Mouse (Mus musculus): ENCODE measurements around the gene A930018P22Rik.

The A930018P22Rik gene

DNA sequence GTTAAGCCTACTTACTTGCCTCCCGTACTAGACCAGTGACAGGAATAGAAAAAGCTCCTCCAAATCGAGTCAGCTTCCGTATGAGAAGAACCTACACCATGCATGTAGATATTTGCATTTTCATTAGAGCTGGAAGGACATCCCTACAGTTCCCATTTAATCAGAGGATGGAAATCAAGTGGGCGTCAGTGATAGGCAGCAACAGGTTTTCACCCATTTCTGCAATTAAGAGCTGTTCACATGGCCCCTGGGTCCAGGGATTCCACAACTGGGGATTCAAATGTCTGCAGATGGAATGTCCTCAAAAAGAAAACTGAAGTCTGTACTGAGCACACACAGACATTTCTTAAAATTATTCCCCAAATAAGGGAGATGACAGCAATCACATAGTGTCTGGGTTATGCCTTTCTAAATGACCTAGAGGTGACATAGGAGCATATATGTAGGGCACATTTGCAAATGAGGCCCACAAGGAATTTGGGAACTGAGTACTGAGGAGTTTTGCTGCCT lies 41.5 kb downstream of the A930018P22Rik start:
- DNase-seq, result no peak

DNA sequence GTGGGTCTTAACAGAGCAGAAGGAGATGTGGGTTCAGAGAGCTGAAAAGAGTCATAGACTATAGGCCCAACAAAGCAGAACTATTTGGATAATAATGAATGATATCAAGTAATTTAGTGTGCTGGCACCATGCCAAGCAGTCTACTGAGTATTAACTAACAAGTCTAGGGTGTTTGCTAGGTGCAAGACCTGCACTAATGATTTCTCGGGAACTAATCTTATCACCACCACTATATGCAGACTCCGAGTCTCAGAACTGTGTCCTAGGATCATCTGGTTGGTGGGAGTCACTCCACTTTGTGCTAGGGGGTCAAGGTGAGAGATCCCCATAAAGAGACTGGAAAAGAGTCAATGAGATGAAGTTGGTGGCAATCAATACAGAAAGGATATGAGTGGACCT lies 43.1 kb downstream of the A930018P22Rik start:
- DNase-seq, result no peak

DNA sequence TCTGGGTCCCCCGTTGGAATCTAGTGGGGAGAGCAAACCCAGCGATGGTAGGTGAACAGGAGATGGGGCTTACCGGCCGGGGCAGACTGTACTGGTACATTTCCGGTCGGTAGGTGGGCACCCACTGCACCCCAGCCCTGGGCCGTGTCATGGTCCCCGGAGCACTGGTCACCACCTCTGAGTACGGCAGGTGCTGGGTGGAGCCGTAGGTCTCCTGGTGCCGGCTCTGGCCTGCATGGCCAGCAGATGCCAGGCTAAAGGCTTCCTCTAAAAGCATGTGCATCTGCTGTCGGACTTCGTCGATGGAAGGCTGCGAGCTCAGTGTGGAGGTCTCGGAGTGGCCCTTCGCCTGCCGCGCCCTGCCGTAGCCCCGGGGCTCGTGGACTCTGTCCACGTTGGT lies 45.2 kb downstream of the A930018P22Rik start:
- DNase-seq, result no peak

GRCm38 (mm10) chr2:104168186-104168896 lies 45.8 kb downstream of the A930018P22Rik start:
- no peak for DNase-seq

DNA sequence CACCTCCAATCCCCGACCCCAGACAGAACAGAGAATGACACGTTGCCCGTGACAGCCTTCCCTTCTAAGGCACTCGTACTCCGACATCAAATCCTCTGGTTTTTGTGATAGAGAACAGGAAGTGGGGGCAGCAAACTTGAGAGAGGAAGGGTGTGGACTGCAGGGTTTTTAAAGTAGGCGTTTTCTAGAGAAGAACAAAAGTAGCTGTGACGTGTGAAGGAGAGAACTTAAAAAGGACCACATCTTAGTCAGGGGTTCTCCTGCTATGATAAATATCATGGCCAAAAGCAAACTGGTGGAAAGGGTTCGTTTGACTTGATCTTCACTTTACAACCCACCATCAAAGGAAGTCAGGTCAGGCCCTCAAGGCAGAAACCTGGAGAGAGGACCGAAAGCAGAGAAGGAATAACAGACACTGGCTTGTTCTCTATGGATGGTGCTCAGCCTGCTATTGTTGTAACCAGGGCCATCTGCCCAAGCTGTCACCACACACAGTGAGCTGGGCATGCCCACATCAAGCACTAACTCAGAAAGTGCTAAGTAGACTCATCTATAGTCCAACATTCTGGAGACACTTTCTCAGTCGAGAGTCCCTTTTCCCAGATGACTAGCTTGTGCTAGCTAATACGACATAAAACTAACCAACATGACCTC lies 50.3 kb downstream of the A930018P22Rik start:
- no peak for DNase-seq

GRCm38 (mm10) chr2:104173431-104173830 lies 50.9 kb downstream of the A930018P22Rik start:
- no peak for DNase-seq

All from kidney, adult 8-10 months (tissue).